Mouse (Mus musculus): ENCODE measurements at regions not wholly inside any gene's neighbourhood (a gene's known extent, or its start where the extent isn't known, plus 50 kb on each side); places are given as distances from the start of the nearest gene placed in this dataset.

- Histone ChIP-seq H3K36me3 (ENCODE audit: control insufficient read depth, insufficient read depth, low read length, poor library complexity, severe bottlenecking) (no peaks in the 10 kb centered on the region), H3K9me3 (replicated peaks; ENCODE audit: control insufficient read depth, insufficient read depth, low read length, poor library complexity, severe bottlenecking) (no peaks in the 10 kb centered on the region), H3K27me3 (ENCODE audit: control insufficient read depth, insufficient read depth, low read length, poor library complexity, severe bottlenecking) (no peaks in the 10 kb centered on the region), H3K4me1 (ENCODE audit: control insufficient read depth, insufficient read depth, low read length) (no peaks in the 10 kb centered on the region), H3K27ac (ENCODE audit: insufficient read depth, low read length) (no peak overlapping the region), H3K4me3 (ENCODE audit: low read depth, low read length) (no peak overlapping the region), H3K9ac (ENCODE audit: low read depth, poor library complexity, severe bottlenecking) (no peak overlapping the region)
- TF ChIP-seq CTCF (IDR thresholded peaks at IDR 0.05; ENCODE audit: low read depth, low read length) (no peak), POLR2A (IDR thresholded peaks at IDR 0.05; ENCODE audit: insufficient read depth, low read length) (no peak), EP300 (IDR thresholded peaks at IDR 0.05; ENCODE audit: insufficient read depth, low read depth, low read length) (no peak)
Measured at GRCm38 (mm10) chr8:126723259-126724122, 129.7 kb upstream of the Irf2bp2 start.

- no peaks in the 10 kb centered on the region for H3K27me3 ChIP-seq (ENCODE audit: control insufficient read depth, insufficient read depth, low read length, poor library complexity, severe bottlenecking)
- H3K9ac ChIP-seq (ENCODE audit: low read depth, poor library complexity, severe bottlenecking), result no peak overlapping the region
- TF ChIP-seq POLR2A (IDR thresholded peaks at IDR 0.05; ENCODE audit: insufficient read depth, low read length), result no peak
- no peak for TF ChIP-seq EP300 (IDR thresholded peaks at IDR 0.05; ENCODE audit: insufficient read depth, low read depth, low read length)
- TF ChIP-seq CTCF (IDR thresholded peaks at IDR 0.05; ENCODE audit: low read depth, low read length), result no peak
- no peak overlapping the region for H3K4me3 ChIP-seq (ENCODE audit: low read depth, low read length)
- no peaks in the 10 kb centered on the region for H3K9me3 ChIP-seq (replicated peaks; ENCODE audit: control insufficient read depth, insufficient read depth, low read length, poor library complexity, severe bottlenecking)
- no peaks in the 10 kb centered on the region for H3K4me1 ChIP-seq (ENCODE audit: control insufficient read depth, insufficient read depth, low read length)
- H3K36me3 ChIP-seq (ENCODE audit: control insufficient read depth, insufficient read depth, low read length, poor library complexity, severe bottlenecking), result no peaks in the 10 kb centered on the region
- no peak overlapping the region for H3K27ac ChIP-seq (ENCODE audit: insufficient read depth, low read length)
Measured at GRCm38 (mm10) chr8:126721621-126722020, 127.8 kb upstream of the Irf2bp2 start.

DNA sequence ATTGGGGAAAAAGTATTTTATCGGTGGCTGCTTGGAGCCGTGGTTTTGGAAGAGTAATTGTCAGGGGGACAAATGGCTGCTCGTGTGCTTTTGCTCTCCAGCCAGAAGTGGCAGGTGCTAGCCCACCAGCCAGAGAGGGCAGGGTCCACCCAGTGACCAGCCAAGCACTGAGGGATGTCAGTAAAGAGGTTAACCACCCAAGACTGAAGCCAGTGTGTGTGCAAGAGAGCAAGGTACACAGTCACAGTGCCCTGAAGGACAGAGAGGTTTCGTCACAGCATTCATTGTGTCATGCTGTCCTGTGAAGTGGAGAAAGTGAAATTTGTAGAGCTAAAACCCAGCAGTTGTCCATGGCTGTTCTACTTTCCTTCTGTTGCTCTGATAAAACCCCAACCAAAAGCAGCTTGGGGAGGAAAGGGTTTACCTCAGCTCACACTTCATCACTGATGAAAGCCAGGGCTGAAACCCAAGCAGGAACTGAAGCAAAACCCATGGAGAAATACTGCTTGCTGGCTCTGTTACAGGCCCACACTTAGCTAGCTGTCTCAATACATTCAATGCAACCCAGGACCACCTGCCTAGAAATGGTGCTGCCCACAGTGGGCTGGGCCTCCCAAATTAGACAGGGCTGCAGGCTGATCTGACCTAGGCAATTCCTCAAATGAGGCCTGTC lies 126.8 kb upstream of the Irf2bp2 start:
- H3K4me1 ChIP-seq (ENCODE audit: control insufficient read depth, insufficient read depth, low read length), result no peaks in the 10 kb centered on the region
- TF ChIP-seq CTCF (IDR thresholded peaks at IDR 0.05; ENCODE audit: low read depth, low read length) (no peak), EP300 (IDR thresholded peaks at IDR 0.05; ENCODE audit: insufficient read depth, low read depth, low read length) (no peak), POLR2A (IDR thresholded peaks at IDR 0.05; ENCODE audit: insufficient read depth, low read length) (no peak)
- H3K36me3 ChIP-seq (ENCODE audit: control insufficient read depth, insufficient read depth, low read length, poor library complexity, severe bottlenecking), result no peaks in the 10 kb centered on the region
- H3K9me3 ChIP-seq (replicated peaks; ENCODE audit: control insufficient read depth, insufficient read depth, low read length, poor library complexity, severe bottlenecking), result no peaks in the 10 kb centered on the region
- no peak overlapping the region for H3K9ac ChIP-seq (ENCODE audit: low read depth, poor library complexity, severe bottlenecking)
- no peak overlapping the region for H3K4me3 ChIP-seq (ENCODE audit: low read depth, low read length)
- no peak overlapping the region for H3K27ac ChIP-seq (ENCODE audit: insufficient read depth, low read length)
- no peaks in the 10 kb centered on the region for H3K27me3 ChIP-seq (ENCODE audit: control insufficient read depth, insufficient read depth, low read length, poor library complexity, severe bottlenecking)

DNA sequence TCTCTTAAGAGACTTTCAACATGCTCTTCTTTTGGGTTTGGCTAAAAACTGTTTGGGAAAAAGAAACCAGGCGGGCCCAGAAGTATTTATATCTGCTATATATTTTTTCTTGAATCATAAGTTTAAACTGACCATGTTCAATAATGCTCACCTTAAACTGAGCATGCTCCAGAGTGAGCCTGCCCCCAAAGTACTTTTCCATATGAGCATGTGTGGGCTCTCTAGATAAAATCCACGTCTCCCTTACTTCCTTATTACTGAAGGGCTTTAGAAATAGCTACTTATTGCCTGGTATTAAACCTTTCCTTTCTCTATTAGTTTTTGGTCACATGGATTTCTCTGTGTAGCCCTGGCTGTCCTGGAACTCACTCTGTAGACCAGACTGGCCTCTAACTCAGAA lies 126.0 kb upstream of the Irf2bp2 start:
- no peaks in the 10 kb centered on the region for H3K4me1 ChIP-seq (ENCODE audit: control insufficient read depth, insufficient read depth, low read length)
- H3K27me3 ChIP-seq (ENCODE audit: control insufficient read depth, insufficient read depth, low read length, poor library complexity, severe bottlenecking), result no peaks in the 10 kb centered on the region
- H3K9ac ChIP-seq (ENCODE audit: low read depth, poor library complexity, severe bottlenecking), result no peak overlapping the region
- H3K9me3 ChIP-seq (replicated peaks; ENCODE audit: control insufficient read depth, insufficient read depth, low read length, poor library complexity, severe bottlenecking), result no peaks in the 10 kb centered on the region
- no peak overlapping the region for H3K27ac ChIP-seq (ENCODE audit: insufficient read depth, low read length)
- no peaks in the 10 kb centered on the region for H3K36me3 ChIP-seq (ENCODE audit: control insufficient read depth, insufficient read depth, low read length, poor library complexity, severe bottlenecking)
- no peak for TF ChIP-seq POLR2A (IDR thresholded peaks at IDR 0.05; ENCODE audit: insufficient read depth, low read length)
- H3K4me3 ChIP-seq (ENCODE audit: low read depth, low read length), result no peak overlapping the region

GRCm38 (mm10) chr8:126717652-126718155 lies 123.9 kb upstream of the Irf2bp2 start:
- Histone ChIP-seq H3K9ac (ENCODE audit: low read depth, poor library complexity, severe bottlenecking) (no peak overlapping the region), H3K27me3 (ENCODE audit: control insufficient read depth, insufficient read depth, low read length, poor library complexity, severe bottlenecking) (no peaks in the 10 kb centered on the region), H3K36me3 (ENCODE audit: control insufficient read depth, insufficient read depth, low read length, poor library complexity, severe bottlenecking) (no peaks in the 10 kb centered on the region), H3K4me1 (ENCODE audit: control insufficient read depth, insufficient read depth, low read length) (no peaks in the 10 kb centered on the region), H3K27ac (ENCODE audit: insufficient read depth, low read length) (no peak overlapping the region), H3K9me3 (replicated peaks; ENCODE audit: control insufficient read depth, insufficient read depth, low read length, poor library complexity, severe bottlenecking) (no peaks in the 10 kb centered on the region), H3K4me3 (ENCODE audit: low read depth, low read length) (no peak overlapping the region)
- TF ChIP-seq CTCF (IDR thresholded peaks at IDR 0.05; ENCODE audit: low read depth, low read length) (no peak), POLR2A (IDR thresholded peaks at IDR 0.05; ENCODE audit: insufficient read depth, low read length) (no peak), EP300 (IDR thresholded peaks at IDR 0.05; ENCODE audit: insufficient read depth, low read depth, low read length) (no peak)

GRCm38 (mm10) chr8:126715666-126716065 lies 121.9 kb upstream of the Irf2bp2 start:
- no peaks in the 10 kb centered on the region for H3K9me3 ChIP-seq (replicated peaks; ENCODE audit: control insufficient read depth, insufficient read depth, low read length, poor library complexity, severe bottlenecking)
- H3K27ac ChIP-seq (ENCODE audit: insufficient read depth, low read length), result no peak overlapping the region
- no peaks in the 10 kb centered on the region for H3K36me3 ChIP-seq (ENCODE audit: control insufficient read depth, insufficient read depth, low read length, poor library complexity, severe bottlenecking)
- no peak overlapping the region for H3K4me3 ChIP-seq (ENCODE audit: low read depth, low read length)
- H3K4me1 ChIP-seq (ENCODE audit: control insufficient read depth, insufficient read depth, low read length), result no peaks in the 10 kb centered on the region
- no peaks in the 10 kb centered on the region for H3K27me3 ChIP-seq (ENCODE audit: control insufficient read depth, insufficient read depth, low read length, poor library complexity, severe bottlenecking)
- H3K9ac ChIP-seq (ENCODE audit: low read depth, poor library complexity, severe bottlenecking), result no peak overlapping the region
- no peak for TF ChIP-seq POLR2A (IDR thresholded peaks at IDR 0.05; ENCODE audit: insufficient read depth, low read length)
- no peak for TF ChIP-seq CTCF (IDR thresholded peaks at IDR 0.05; ENCODE audit: low read depth, low read length)
- no peak for TF ChIP-seq EP300 (IDR thresholded peaks at IDR 0.05; ENCODE audit: insufficient read depth, low read depth, low read length)
